Comparison of ENCODE assay signal across 19 mouse cellular contexts in genomic region chr10:56061238-56061830, GRCm38 (mm10). TPM values are rescaled to one million over a fixed set of nuclear protein-coding genes. Genes with fewer than 3 reads are reported as not detected.
A peak's percentile ranks its signal among the peaks of the same experiment; 100 is the strongest.
DNase-seq lines count a peak whose midpoint lies in the region; ATAC-seq and TF ChIP-seq lines count a peak whose summit lies in the region.
"Had no signal": no experiment of that assay in that cellular context is flagged by ENCODE, and none has a peak within 500 bp of the region (broad histone marks: within the 10 kb centered on the region; RNA-seq: fewer than 3 reads in every experiment).

No protein-coding gene starts in this region.

- peak; percentile 6 for DNase-seq in kidney, postnatal 0 days (ENCODE audit: low spot score)
- DNase-seq in kidney, adult 9 months = no peak
- peak; percentile 64 for DNase-seq in brain, adult 2 months (ENCODE audit: low read depth, low spot score)
- no peak for DNase-seq in forebrain, embryonic 11.5 days (ENCODE audit: low spot score)
- no peak for DNase-seq in cerebellum, postnatal 4 days (ENCODE audit: low spot score in 2 of 2)
- DNase-seq: adrenal gland, postnatal 14 days; cerebellum, adult 2 months; cerebellum, postnatal 14 days; forebrain, postnatal 0 days; gastrocnemius, postnatal 36 days; heart, adult 11 months; heart, postnatal 36 days had no signal

- H3K27ac ChIP-seq in intestine, embryonic 16.5 days (ENCODE audit: low read length) = no peak overlapping the region
- H3K27ac ChIP-seq in intestine, postnatal 0 days (ENCODE audit: low read depth, low read length) = no peak overlapping the region
- no peak overlapping the region for H3K27ac ChIP-seq in kidney, postnatal 0 days
- no peak overlapping the region for H3K27ac ChIP-seq in forebrain, embryonic 11.5 days (ENCODE audit: low read depth, low read length)
- H3K27ac ChIP-seq: embryonic facial prominence, embryonic 12.5 days; forebrain, embryonic 13.5 days; heart, embryonic 13.5 days; hindbrain, embryonic 15.5 days had no signal

- H3K9me3 ChIP-seq in intestine, embryonic 16.5 days (ENCODE audit: control insufficient read depth, low read length) = no peaks in the 10 kb centered on the region
- H3K9me3 ChIP-seq in intestine, postnatal 0 days (ENCODE audit: control insufficient read depth) = no peaks in the 10 kb centered on the region
- no peaks in the 10 kb centered on the region for H3K9me3 ChIP-seq in kidney, postnatal 0 days (replicated peaks; ENCODE audit: low read length)
- H3K9me3 ChIP-seq in forebrain, embryonic 11.5 days (ENCODE audit: control insufficient read depth, low read length) = no peaks in the 10 kb centered on the region
- H3K9me3 ChIP-seq: embryonic facial prominence, embryonic 12.5 days; forebrain, embryonic 13.5 days; heart, embryonic 13.5 days; hindbrain, embryonic 15.5 days had no signal

- H3K27me3 ChIP-seq in intestine, embryonic 16.5 days (replicated peaks; ENCODE audit: control insufficient read depth, insufficient read depth, low read length) = no peaks in the 10 kb centered on the region
- H3K27me3 ChIP-seq in intestine, postnatal 0 days (replicated peaks; ENCODE audit: control insufficient read depth, insufficient read depth, low read length) = no peaks in the 10 kb centered on the region
- H3K27me3 ChIP-seq in kidney, postnatal 0 days (ENCODE audit: insufficient read depth, low read length) = no peaks in the 10 kb centered on the region
- no peaks in the 10 kb centered on the region for H3K27me3 ChIP-seq in forebrain, embryonic 11.5 days (ENCODE audit: control insufficient read depth, insufficient read depth, low read length)
- H3K27me3 ChIP-seq: embryonic facial prominence, embryonic 12.5 days; forebrain, embryonic 13.5 days; heart, embryonic 13.5 days; hindbrain, embryonic 15.5 days had no signal

- H3K36me3 ChIP-seq in intestine, embryonic 16.5 days (ENCODE audit: control insufficient read depth, insufficient read depth, low read length) = no peaks in the 10 kb centered on the region
- H3K36me3 ChIP-seq in intestine, postnatal 0 days (ENCODE audit: control insufficient read depth, insufficient read depth) = no peaks in the 10 kb centered on the region
- no peaks in the 10 kb centered on the region for H3K36me3 ChIP-seq in kidney, postnatal 0 days (ENCODE audit: insufficient read depth, low read length)
- H3K36me3 ChIP-seq in forebrain, embryonic 11.5 days (ENCODE audit: control insufficient read depth, insufficient read depth, low read length) = no peaks in the 10 kb centered on the region
- H3K36me3 ChIP-seq: embryonic facial prominence, embryonic 12.5 days; heart, embryonic 13.5 days; hindbrain, embryonic 15.5 days had no signal

- H3K4me2 ChIP-seq in intestine, embryonic 16.5 days (ENCODE audit: low read depth, low read length) = no peak overlapping the region
- H3K4me2 ChIP-seq in intestine, postnatal 0 days (replicated peaks; ENCODE audit: low read depth) = no peak overlapping the region
- no peak overlapping the region for H3K4me2 ChIP-seq in kidney, postnatal 0 days (ENCODE audit: low read length)
- no peak overlapping the region for H3K4me2 ChIP-seq in forebrain, embryonic 11.5 days (ENCODE audit: low read depth, low read length, severe bottlenecking)
- H3K4me2 ChIP-seq: embryonic facial prominence, embryonic 12.5 days; forebrain, embryonic 13.5 days; heart, embryonic 13.5 days; hindbrain, embryonic 15.5 days had no signal

- no peak for TF ChIP-seq CTCF in intestine, postnatal 0 days (IDR thresholded peaks at IDR 0.05; ENCODE audit: low read depth)
- no peak for TF ChIP-seq CTCF in kidney, postnatal 0 days (IDR thresholded peaks at IDR 0.05; ENCODE audit: low read depth)

- H3K4me3 ChIP-seq in intestine, embryonic 16.5 days (ENCODE audit: low read length) = no peak overlapping the region
- H3K4me3 ChIP-seq in intestine, postnatal 0 days (ENCODE audit: low read depth, low read length) = no peak overlapping the region
- H3K4me3 ChIP-seq in kidney, postnatal 0 days (replicated peaks; ENCODE audit: low read depth, low read length) = no peak overlapping the region
- H3K4me3 ChIP-seq in forebrain, embryonic 11.5 days (ENCODE audit: low read depth, low read length) = no peak overlapping the region
- H3K4me3 ChIP-seq: embryonic facial prominence, embryonic 12.5 days; forebrain, embryonic 13.5 days; heart, embryonic 13.5 days; hindbrain, embryonic 15.5 days had no signal

- ATAC-seq in intestine, embryonic 16.5 days = 0 out of 2 replicates have a peak, but pooled peaks have one; percentile 28
- no peak for ATAC-seq in intestine, postnatal 0 days
- ATAC-seq in kidney, postnatal 0 days (replicated peaks; ENCODE audit: low FRiP score, low read depth) = peak; percentile 46
- ATAC-seq in forebrain, embryonic 11.5 days (replicated peaks; ENCODE audit: low FRiP score) = no peak
- ATAC-seq: activated CD4-positive, CD25-positive, alpha-beta regulatory T cell, adult 4 months; forebrain, embryonic 13.5 days; forebrain, postnatal 0 days had no signal

- H3K9ac ChIP-seq in intestine, embryonic 16.5 days (ENCODE audit: low read depth, low read length) = no peak overlapping the region
- H3K9ac ChIP-seq in intestine, postnatal 0 days (ENCODE audit: low read depth, low read length) = no peak overlapping the region
- H3K9ac ChIP-seq in kidney, postnatal 0 days (ENCODE audit: low read depth, low read length) = no peak overlapping the region
- H3K9ac ChIP-seq in forebrain, embryonic 11.5 days (ENCODE audit: low read length) = no peak overlapping the region
- H3K9ac ChIP-seq: embryonic facial prominence, embryonic 12.5 days; forebrain, embryonic 13.5 days; forebrain, postnatal 0 days; heart, embryonic 13.5 days; hindbrain, embryonic 15.5 days had no signal

- H3K4me1 ChIP-seq in intestine, embryonic 16.5 days (ENCODE audit: control insufficient read depth, insufficient read depth, low read length) = no peaks in the 10 kb centered on the region
- H3K4me1 ChIP-seq in intestine, postnatal 0 days (replicated peaks; ENCODE audit: control insufficient read depth, insufficient read depth, low read length) = no peaks in the 10 kb centered on the region
- H3K4me1 ChIP-seq in kidney, postnatal 0 days (replicated peaks; ENCODE audit: insufficient read depth, low read length) = no peaks in the 10 kb centered on the region
- no peaks in the 10 kb centered on the region for H3K4me1 ChIP-seq in forebrain, embryonic 11.5 days (replicated peaks; ENCODE audit: control insufficient read depth, insufficient read depth, low read length)
- H3K4me1 ChIP-seq: embryonic facial prominence, embryonic 12.5 days; heart, embryonic 13.5 days had no signal

- 88% methylated on average over 2 of the region's 2 CpGs for WGBS in intestine, embryonic 16.5 days
- 93% methylated on average over 2 of the region's 2 CpGs for WGBS in intestine, postnatal 0 days
- WGBS in kidney, postnatal 0 days = 69% methylated on average over 2 of the region's 2 CpGs
- 91% methylated on average over 2 of the region's 2 CpGs for WGBS in forebrain, embryonic 11.5 days

RNA-seq across cellular contexts. Expression of gene Msl3l2, which starts 45.4 kb away (rescaled TPM):
- polyA plus RNA-seq in intestine, embryonic 16.5 days (2015; fragmentation: Nextera tagmentation; extraction: Ambion mirVana) = 2.1 and 2.3 TPM in 2 replicates
- 2.4 TPM in 2 replicates for polyA plus RNA-seq in intestine, postnatal 0 days (2015; fragmentation: Nextera tagmentation; extraction: Ambion mirVana)
- polyA plus RNA-seq in kidney, postnatal 0 days (2015; fragmentation: Nextera tagmentation; extraction: Ambion mirVana) = 6.8 and 7.6 TPM in 2 replicates
- polyA plus RNA-seq in forebrain, embryonic 11.5 days (2014; fragmentation: Nextera tagmentation; extraction: Ambion mirVana) = 8.0 and 8.6 TPM in 2 replicates

Comparison
In these comparisons a context has a peak if more than half of its experiments do, and no peak if none do; other contexts are left out.
1. ATAC-seq: peak in intestine, embryonic 16.5 days (single experiment) and kidney, postnatal 0 days (single experiment); none in intestine, postnatal 0 days (single experiment) and forebrain, embryonic 11.5 days (single experiment).
2. DNase-seq: peak in kidney, postnatal 0 days (single experiment) and brain, adult 2 months (single experiment); none in kidney, adult 9 months (single experiment), forebrain, embryonic 11.5 days (single experiment) and cerebellum, postnatal 4 days (0 of 2).